Mouse (Mus musculus) embryo, embryonic 11.5 days (tissue): Measurements from ENCODE around the gene Scgb1b20.
"Not testable (repeated sequence)": the region's sequence is repeated elsewhere in the genome, so short reads cannot be mapped to it uniquely, and the experiment has no call there.

Experiments used
- DNase-seq: peaks from one replicate; pipeline ENCODE4 v3.0.0-alpha.2; 2012; ENCODE audit warnings: low read depth, low spot score

Scgb1b20 gene

DNA sequence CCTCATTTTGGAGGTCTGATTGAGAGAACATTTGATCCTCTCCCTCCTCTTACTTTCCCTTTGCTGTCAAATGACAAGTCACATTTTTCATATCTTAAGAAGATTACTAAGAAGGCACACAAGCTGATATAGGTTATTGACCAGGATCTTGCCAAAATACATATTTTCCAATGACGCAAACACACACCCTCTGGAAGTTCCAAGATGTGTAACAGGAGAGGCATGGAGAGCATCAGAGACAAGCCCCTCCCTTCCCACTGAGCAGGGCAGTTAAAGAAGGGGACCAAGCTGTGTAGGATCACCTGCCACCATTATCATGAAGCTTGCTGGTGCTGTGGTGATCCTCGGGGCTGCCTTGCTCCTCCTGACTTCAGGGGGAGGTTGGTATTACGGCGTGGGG lies at the start of gene Scgb1b20:
Scgb1b20 (plus strand) TSS at position 301 of the 400 bp plus-strand sequence.
- DNase-seq: not testable (repeated sequence)

DNA sequence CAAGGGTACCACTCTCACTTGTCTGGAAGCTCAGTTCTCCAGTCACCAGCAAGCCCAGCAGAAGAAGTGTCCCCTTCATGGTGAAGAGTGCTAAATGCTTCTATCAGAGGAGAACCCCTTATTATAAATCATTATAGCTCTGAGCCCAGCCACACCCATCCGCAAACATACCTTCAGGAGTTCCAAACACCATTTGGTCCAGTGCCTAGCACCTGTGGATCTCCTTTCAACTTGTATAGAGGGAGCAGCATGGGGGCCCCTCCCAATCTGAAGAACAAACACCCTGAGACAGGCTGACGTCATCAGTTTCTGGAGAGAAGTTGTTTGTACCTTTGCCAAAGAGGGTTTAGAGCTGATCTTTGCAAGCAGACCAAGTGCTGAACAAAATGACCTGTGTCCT lies 6.8 kb upstream of the Scgb1b20 start, which contains the start of gene Scgb2b20:
Scgb2b20 (minus strand) TSS at position 101 of the 400 bp plus-strand sequence.
- DNase-seq: not testable (repeated sequence)

- DNase-seq: not testable (repeated sequence)
Observed at GRCm38 (mm10) chr7:33399749-33400148, 26.7 kb downstream of the Scgb1b20 start.

- no peak for DNase-seq
Observed at GRCm38 (mm10) chr7:33401650-33402049, 28.6 kb downstream of the Scgb1b20 start.

GRCm38 (mm10) chr7:33409681-33410080 lies 36.6 kb downstream of the Scgb1b20 start:
- not testable (repeated sequence) for DNase-seq
